Mouse (Mus musculus): ENCODE results near the gene Olfr12.

Gene Olfr12

DNA sequence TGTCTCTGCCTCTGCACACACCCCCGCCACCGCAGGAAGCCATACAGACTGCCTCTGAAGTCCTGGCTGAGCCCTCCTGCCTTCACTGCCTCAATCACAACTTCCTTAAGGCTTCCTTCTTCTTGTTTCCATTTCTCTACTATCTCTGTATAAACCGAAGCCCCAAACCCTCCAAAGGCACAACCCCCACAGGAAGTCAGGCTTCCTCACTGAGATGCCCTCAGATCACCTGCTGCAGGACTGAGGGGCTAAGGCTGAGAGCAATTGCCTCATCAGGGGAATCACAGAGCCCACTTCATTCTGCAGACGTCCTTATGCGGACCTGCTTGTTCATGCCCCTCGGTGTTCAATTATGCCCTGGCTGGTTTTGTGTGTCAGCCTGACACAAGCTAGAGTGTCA is 22.8 kb downstream of the Olfr12 start:
- peak; percentile 27 for DNase-seq (ENCODE audit: extremely low read depth, low read depth)

DNA sequence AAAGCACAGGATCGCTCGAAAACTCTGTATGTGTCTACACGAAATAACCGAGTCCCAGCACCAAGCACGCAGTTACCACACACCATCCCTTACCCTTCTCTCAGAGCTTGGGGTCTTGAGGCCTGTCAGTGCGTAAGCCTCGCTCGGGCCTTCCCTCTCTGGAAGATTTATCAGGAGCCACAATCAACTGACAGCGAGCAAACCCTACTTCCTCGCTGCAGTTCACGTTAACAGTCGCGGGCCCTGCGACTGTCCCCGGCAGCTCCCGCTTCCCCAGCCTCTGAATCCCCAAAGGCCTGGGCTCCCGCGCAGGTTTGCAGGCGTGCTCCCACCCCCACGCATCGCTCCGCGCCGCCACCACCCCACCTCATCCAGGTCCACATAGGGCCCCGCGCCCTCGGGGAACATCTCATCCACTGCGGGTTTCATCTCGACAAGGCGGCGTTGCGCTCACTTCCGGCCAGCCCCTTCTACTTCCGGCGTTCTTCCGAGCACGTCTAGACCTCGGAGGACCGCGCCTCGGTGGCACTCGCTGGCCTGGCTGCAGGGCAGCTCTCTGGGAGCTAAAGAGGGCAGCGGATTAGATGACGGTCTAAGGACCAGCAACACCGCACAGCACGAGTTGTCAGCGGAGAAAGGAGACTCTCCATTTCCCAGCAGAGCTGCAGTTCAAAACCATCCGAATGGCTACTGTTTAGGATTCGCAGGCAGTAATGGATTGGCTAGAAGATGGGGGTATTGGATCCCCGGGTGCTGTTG is 24.1 kb downstream of the Olfr12 start, which contains the start of gene Cops9:
TSS of gene Cops9 (minus strand) at position 472 of the 759 bp plus-strand sequence.
- peak; percentile 90 for DNase-seq (ENCODE audit: extremely low read depth, low read depth)

DNA sequence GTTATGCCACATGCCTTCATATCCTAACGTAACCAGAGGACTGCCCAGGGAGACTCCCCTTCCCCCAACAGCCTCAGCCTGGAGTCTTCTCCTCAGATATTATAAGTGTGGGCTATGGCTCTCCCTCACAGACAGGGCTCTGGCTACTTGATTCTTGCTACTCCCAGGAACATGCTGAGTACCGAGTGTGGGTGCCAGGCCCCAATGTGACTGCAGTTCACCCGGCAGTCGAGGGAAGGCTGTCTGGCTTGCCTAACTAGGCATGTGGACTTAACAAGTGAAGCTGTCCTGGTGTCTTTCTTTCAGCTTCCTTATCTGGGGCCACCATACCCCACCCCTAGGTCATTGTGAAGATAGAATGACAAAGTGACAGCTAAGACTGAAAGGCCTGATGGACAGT is 26.1 kb downstream of the Olfr12 start:
- DNase-seq (ENCODE audit: extremely low read depth, low read depth), result no peak

DNA sequence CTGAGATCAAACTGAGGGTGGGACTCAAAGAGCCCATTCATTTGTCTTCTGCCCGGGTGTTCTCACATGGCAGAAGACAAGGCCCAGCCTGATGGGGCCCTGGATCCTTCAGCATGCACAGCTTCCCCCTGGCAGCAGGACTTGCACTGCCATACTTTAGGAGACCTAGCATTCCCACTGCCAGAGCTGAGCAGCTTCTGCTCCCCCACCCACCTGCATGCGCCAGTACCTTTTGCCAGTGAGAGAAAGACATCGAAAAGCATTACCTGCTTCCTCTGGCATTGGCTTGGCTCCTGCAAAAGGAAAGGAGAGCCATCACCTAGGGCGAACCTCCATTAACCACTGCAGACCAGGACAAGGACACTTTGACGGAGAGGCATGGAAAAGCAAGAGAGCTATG is 27.3 kb downstream of the Olfr12 start:
- DNase-seq (ENCODE audit: extremely low read depth, low read depth), result no peak

DNA sequence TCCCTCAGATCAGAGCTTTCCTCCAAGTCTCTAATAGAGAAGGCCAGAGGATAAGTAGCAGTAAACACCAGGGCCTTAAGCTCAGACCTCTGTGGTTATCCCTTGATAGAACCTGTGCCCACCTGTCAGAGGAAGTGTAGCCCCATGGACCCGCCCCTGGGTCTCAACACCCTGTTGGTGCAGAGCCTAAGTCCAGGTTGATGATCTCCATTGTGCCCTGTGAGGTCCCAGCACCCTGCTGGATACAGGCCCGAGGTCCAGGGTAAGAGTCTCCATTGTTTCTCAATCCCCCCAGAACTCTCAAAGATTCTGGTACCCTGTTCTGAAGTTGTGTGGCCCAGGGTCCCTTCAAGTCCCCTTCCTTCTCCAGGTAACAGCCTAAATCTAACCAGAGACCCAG is 28.5 kb downstream of the Olfr12 start:
- no peak for DNase-seq (ENCODE audit: extremely low read depth, low read depth)

DNA sequence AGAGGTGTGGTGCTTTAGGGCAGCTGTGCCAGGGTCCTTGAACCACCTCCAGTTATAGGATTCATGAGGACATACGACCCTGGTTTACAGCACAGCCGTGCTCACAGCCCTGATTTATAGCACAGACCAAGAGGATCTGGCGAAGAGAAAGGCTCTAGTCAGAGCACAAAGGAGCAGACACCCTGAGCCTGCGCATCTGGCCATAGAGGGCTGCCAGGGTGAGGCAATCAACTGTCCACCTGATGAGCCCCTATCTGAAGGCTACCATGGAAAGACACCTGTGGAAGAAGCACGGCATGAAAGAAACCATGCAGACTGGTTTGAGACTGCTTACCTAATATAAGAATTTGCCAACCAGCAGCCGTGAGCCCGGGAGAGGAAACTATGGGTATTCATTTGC is 29.0 kb downstream of the Olfr12 start:
- DNase-seq (ENCODE audit: extremely low read depth, low read depth), result no peak

DNA sequence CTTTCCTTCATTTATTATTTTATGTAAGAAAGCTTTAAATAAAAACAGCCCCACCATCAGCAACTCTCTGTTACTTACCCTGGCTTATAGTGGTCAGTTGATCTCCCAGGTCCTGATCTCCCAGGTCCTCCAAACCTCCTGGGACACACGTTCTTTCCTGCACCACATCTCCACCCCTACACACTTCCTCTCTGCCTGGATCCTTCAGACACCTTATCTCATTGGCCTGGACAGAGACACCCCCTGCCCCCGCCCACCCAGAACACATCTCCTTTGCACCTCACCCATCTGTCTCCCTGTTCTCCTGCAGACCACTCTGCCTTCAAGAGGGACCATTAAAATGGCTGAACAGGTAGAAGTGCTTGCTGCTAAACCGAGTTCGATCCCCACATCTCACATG is 29.4 kb downstream of the Olfr12 start:
- peak; percentile 27 for DNase-seq (ENCODE audit: extremely low read depth, low read depth)

DNA sequence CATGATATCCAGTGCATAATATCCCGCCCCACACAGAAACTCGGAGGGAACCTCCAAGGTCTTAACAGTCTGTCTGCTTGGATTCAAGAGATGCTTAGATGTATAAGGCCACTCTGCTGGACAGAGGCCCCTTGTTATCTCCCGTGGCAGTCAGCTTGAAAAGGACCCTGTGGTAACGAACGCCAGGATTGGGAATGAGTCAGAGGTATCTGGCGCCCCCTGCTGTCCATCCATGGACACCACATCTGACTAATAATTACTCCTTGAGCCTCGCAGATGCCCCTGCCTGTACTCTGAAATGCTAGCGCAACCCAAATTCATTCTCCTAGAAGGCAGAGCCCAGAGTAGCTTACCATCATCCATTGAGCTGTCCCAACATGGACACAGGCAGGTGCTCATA is 30.2 kb downstream of the Olfr12 start:
- peak; percentile 80 for DNase-seq (ENCODE audit: extremely low read depth, low read depth)

DNA sequence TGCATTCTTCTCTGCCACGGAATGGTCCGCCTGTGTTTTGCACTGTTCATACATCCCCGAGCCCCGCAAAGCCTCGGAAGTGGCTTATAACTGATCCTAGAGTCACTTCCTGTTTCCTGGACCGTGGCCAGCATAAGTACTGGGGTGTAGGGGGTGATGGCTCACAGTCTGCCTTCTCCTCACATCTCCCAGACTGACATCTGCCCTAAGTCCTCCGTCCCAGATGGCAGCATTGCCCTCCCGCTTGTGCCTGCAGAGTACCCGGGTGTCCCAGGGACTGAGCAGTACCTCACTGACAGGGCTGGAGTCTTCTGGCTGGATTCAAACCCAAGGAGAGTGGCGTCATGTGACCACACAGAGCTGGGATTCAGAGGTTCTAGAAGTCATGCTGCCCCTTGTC is 30.6 kb downstream of the Olfr12 start:
- DNase-seq (ENCODE audit: extremely low read depth, low read depth), result peak; percentile 82

DNA sequence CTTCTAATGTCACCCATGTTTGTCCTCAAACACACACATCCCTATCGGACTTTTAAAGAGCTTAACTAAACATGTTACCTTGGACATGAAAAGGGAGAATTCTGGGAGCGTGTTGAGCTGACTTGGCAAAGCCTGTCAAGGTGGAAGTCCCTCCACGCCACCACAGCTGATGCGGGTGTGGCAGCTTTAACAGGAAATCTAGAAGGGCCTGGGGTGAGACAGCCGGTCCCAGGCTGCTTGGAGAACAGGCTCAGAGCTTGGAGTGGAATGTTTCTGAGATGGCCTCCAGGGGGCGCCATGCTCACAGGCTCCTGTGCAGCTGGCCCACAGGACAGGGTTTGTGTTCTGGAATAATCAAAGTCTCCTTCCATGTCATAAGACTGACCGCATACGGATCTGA is 31.1 kb downstream of the Olfr12 start, which contains the start of gene Otos:
TSS of gene Otos (minus strand) at position 169 of the 400 bp plus-strand sequence.
- DNase-seq (ENCODE audit: extremely low read depth, low read depth), result peak; percentile 82

DNA sequence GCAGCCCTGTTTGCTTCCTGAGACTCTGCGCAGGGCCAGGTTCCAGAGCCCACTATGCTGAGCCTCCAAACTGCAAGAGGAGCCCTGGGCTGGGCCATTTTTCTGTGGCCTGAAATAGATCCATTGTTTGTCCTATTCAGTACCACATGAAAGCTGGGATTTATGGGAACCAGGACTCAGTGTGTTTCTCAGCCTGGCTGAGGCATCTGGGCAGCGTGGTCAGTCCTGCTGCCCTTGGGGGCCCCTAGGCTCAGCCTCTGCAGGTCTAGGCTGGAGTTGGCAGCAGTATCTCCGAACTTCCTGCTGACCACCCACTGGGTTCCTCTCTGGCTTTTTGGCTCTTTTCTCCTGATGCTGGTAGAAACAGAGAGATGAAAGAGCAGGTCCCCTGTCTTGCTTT is 33.9 kb downstream of the Olfr12 start:
- DNase-seq (ENCODE audit: extremely low read depth, low read depth), result no peak

DNA sequence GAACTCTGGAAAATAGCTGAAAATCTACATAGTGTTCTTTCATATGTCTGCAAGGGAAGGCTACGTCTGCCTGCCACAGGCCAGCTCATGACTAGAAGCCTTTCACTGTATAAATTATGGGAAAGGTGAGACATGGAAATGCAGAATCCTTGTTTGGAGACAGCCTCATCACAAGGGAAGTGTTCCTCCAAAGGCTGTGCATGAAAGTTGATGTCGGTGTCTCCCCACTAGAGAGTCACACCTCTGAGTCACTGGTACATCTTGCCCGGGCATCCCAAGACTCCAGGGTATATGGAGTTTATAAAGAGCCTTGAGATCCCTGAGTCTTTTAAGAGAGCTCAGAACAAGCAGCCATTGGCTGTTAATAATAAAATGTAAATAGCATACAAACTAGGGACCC is 35.6 kb downstream of the Olfr12 start:
- no peak for DNase-seq (ENCODE audit: extremely low read depth, low read depth)

DNA sequence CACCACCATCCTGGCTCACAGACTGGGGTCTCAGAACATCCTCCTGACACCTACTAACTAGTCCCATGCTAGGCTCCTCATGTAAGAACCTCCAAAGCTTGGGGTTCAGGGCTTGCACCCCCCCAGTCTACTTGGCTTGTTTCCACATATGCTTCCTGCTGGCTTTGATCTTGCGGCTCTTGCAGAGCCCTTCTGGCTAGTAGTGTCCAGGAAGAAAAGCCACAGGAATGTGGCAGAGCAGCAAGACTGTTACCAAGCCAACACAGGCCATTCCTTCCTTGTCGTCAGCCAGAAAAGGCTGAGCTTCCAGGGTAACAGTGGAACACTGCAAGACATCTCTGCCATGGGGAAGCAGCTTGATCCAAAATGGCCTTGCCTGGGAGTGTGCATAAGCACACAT is 37.1 kb downstream of the Olfr12 start:
- DNase-seq (ENCODE audit: extremely low read depth, low read depth), result no peak

DNA sequence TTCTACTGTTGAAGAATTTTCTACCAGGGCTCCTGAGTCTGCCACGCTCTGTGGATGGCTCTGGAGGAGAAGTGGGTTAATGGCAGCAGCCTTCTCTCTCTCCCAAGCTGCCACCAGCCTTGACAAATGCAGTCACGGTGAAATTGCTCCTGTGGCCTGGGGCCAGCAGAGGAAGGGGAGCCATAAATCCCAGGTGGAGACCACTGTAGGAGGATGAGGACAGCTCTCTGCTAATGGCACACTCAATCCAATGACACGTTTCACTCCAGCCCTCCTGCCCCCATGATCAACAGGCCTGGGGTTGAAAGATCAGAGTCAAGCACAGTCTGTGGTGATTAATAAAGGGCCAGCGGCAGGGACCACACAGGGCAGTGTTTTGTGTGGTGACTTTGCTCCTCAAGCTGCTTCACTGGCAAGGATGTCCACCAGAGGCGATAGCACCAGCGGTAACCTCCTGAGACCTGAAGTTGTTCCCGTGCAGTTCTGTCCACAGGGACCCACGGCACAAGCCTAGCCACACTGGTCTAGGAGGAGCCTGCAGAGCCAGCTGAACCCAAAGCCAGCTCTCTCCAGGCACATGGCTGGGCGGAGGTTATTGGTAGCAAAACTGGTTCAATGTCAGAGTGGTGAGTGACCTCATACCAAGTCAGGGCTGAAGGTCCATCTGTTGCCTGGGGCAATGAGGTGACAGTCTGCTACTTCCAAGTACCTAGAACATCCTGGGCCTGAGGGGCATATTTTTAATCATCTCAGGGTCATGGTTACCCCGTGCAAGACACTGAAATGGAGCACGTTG is 39.6 kb downstream of the Olfr12 start:
- DNase-seq (ENCODE audit: extremely low read depth, low read depth), result no peak

DNA sequence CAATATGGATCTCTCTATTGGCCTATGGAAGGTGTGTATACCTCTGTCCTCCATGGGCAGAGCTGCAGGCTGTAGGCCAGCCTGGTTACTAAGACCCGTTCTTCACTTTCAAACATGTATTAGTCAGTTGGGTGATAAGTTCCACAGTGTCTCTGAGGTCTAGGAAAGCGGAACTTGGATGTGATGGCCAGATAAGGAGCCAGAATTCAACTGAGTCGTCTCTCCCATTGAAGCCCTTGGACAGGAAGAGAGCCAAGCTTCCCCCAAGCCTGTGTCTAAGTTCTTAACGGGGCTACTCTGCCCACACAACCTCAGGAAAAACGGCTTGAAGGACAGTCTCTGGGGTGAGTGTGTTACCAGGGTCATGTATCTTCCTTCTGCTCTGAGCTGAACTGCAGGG is 41.8 kb downstream of the Olfr12 start:
- peak; percentile 94 for DNase-seq (ENCODE audit: extremely low read depth, low read depth)

DNA sequence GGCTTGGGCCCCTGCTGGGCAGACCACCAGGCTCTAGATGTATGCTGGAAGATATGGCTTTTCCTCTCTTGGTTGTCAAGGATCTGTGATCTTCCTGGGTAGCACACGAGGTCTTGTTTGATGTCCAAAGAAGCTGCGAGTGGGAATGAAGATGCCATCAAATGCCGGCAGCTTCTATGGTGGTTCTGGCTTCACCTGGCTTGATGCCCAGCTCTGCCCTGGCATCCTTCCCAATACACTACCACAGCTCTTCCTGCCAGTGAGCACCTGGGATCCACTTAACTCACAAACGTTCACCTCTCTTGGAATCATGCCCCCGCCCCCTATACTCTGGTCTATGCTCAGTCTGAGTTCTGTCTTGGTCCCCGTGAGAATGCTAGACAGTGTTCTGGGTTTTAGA is 49.5 kb downstream of the Olfr12 start:
- DNase-seq (ENCODE audit: extremely low read depth, low read depth), result no peak

DNA sequence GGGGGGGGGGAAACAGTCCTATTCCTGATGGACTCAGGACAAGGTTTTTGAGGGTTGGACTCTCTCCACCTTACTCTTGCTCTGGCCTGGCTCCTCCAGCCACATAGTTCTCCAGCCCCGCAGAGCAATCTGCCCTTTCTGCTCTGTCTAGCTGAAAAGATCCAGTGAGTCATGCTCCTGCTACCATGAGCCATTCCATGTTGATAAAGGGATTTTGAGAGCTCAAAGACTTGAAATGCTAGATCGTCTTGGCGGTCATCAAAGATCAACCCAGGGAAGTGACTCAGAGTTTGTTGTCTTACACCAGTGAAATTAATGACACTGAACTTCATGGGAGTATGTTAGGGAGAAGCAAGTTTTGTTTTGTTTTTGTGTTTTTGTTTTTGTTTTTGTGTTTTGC is 51.8 kb downstream of the Olfr12 start:
- DNase-seq (ENCODE audit: extremely low read depth, low read depth), result no peak

DNA sequence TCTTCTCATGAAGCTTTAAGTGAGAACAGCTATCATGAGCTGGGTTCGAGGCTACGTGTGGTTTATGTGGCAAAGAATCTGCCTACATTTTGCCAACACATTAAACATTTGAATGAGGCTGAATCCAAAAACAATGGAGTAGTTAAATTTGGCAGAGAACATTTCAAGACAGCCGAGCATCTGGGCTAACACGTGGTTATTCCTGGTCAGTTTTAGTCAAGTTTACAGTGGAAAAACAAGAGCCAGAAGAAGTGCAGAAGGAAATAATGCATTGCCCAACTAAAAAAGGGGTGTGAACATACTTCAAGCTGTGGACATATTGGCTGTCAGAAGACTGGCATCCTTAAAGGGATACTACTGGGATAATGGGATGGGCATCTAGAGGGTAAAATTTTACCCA is 53.7 kb downstream of the Olfr12 start:
- DNase-seq (ENCODE audit: extremely low read depth, low read depth), result no peak
